13 mouse cellular contexts compared by ENCODE assay signal in genomic region chr1:120037021-120037683, GRCm38 (mm10). TPM values are rescaled to one million over a fixed set of nuclear protein-coding genes. Genes with fewer than 3 reads are reported as not detected.
A peak's percentile ranks its signal among the peaks of the same experiment; 100 is the strongest.
DNase-seq lines count a peak whose midpoint lies in the region; ATAC-seq and TF ChIP-seq lines count a peak whose summit lies in the region.
"Had no signal": no experiment of that assay in that cellular context is flagged by ENCODE, and none has a peak within 500 bp of the region (broad histone marks: within the 10 kb centered on the region; RNA-seq: fewer than 3 reads in every experiment).

No protein-coding gene starts in this region.

- no peak overlapping the region for H3K9ac ChIP-seq in heart, embryonic 13.5 days
- no peak overlapping the region for H3K9ac ChIP-seq in lung, embryonic 16.5 days (ENCODE audit: low read length)
- no peak overlapping the region for H3K9ac ChIP-seq in forebrain, postnatal 0 days
- no peak overlapping the region for H3K9ac ChIP-seq in stomach, postnatal 0 days (ENCODE audit: low read length)

- no peak for ATAC-seq in heart, embryonic 13.5 days (ENCODE audit: extremely low read depth, insufficient number of reproducible peaks, low FRiP score, low TSS enrichment)
- peak; percentile 35; the same call in 1 of the 2 replicates for ATAC-seq in lung, embryonic 16.5 days (ENCODE audit: low read depth)
- ATAC-seq in forebrain, postnatal 0 days = peak; percentile 47; the same call in 1 of the 2 replicates
- no peak for ATAC-seq in stomach, postnatal 0 days (ENCODE audit: low FRiP score, low TSS enrichment)
- ATAC-seq: CD4-positive, CD25-positive, alpha-beta regulatory T cell, adult 4 months had no signal

- peak overlapping the region; percentile 20; the same call in 1 of the 2 replicates for H3K27ac ChIP-seq in heart, embryonic 13.5 days (replicated peaks)
- no peak overlapping the region for H3K27ac ChIP-seq in lung, embryonic 16.5 days (ENCODE audit: low read length)
- no peak overlapping the region for H3K27ac ChIP-seq in forebrain, postnatal 0 days (ENCODE audit: low read depth, low read length)
- H3K27ac ChIP-seq in stomach, postnatal 0 days (replicated peaks) = no peak overlapping the region
- H3K27ac ChIP-seq: heart, adult 2 months had no signal

- no peak overlapping the region for H3K4me2 ChIP-seq in heart, embryonic 13.5 days
- no peak overlapping the region for H3K4me2 ChIP-seq in lung, embryonic 16.5 days (ENCODE audit: low read depth, low read length)
- no peak overlapping the region for H3K4me2 ChIP-seq in forebrain, postnatal 0 days (ENCODE audit: low read depth)
- no peak overlapping the region for H3K4me2 ChIP-seq in stomach, postnatal 0 days (replicated peaks; ENCODE audit: low read depth)

- 0 out of 2 replicates have a peak, but pooled peaks cover 3% of the 10 kb centered on the region for H3K27me3 ChIP-seq in heart, embryonic 13.5 days (replicated peaks)
- H3K27me3 ChIP-seq in lung, embryonic 16.5 days (ENCODE audit: control insufficient read depth, insufficient read depth, low read depth, low read length) = no peaks in the 10 kb centered on the region
- H3K27me3 ChIP-seq in forebrain, postnatal 0 days (ENCODE audit: insufficient read depth, low read length) = no peaks in the 10 kb centered on the region
- H3K27me3 ChIP-seq in stomach, postnatal 0 days (ENCODE audit: control insufficient read depth, insufficient read depth, low read length) = no peaks in the 10 kb centered on the region

- TF ChIP-seq CTCF in forebrain, postnatal 0 days (IDR thresholded peaks at IDR 0.05; ENCODE audit: low read depth) = no peak
- no peak for TF ChIP-seq CTCF in stomach, postnatal 0 days (IDR thresholded peaks at IDR 0.05; ENCODE audit: low read depth)

- peaks cover 25% of the 10 kb centered on the region for H3K4me1 ChIP-seq in heart, embryonic 13.5 days
- no peaks in the 10 kb centered on the region; the same call in 1 of the 2 replicates for H3K4me1 ChIP-seq in lung, embryonic 16.5 days (replicated peaks; ENCODE audit: control insufficient read depth, insufficient read depth, low read length)
- H3K4me1 ChIP-seq in forebrain, postnatal 0 days (ENCODE audit: insufficient read depth) = no peaks in the 10 kb centered on the region
- H3K4me1 ChIP-seq in stomach, postnatal 0 days (replicated peaks; ENCODE audit: control insufficient read depth, insufficient read depth) = no peaks in the 10 kb centered on the region

- WGBS in heart, embryonic 13.5 days = 46% methylated on average over 9 of the region's 9 CpGs
- 52% methylated on average over 9 of the region's 9 CpGs for WGBS in lung, embryonic 16.5 days
- WGBS in forebrain, postnatal 0 days = 57% methylated on average over 9 of the region's 9 CpGs
- 64% methylated on average over 9 of the region's 9 CpGs for WGBS in stomach, postnatal 0 days

- H3K36me3 ChIP-seq in heart, embryonic 13.5 days = no peaks in the 10 kb centered on the region
- H3K36me3 ChIP-seq in lung, embryonic 16.5 days (ENCODE audit: control insufficient read depth, insufficient read depth, low read length) = no peaks in the 10 kb centered on the region
- no peaks in the 10 kb centered on the region for H3K36me3 ChIP-seq in forebrain, postnatal 0 days (ENCODE audit: insufficient read depth)
- no peaks in the 10 kb centered on the region for H3K36me3 ChIP-seq in stomach, postnatal 0 days (ENCODE audit: control insufficient read depth, insufficient read depth, low read length)

- no peak for TF ChIP-seq EP300 in stomach, postnatal 0 days (optimal IDR thresholded peaks at IDR 0.05)

- H3K9me3 ChIP-seq in heart, embryonic 13.5 days = no peaks in the 10 kb centered on the region
- no peaks in the 10 kb centered on the region for H3K9me3 ChIP-seq in lung, embryonic 16.5 days (ENCODE audit: control insufficient read depth, low read length)
- H3K9me3 ChIP-seq in forebrain, postnatal 0 days (ENCODE audit: low read length) = no peaks in the 10 kb centered on the region
- H3K9me3 ChIP-seq in stomach, postnatal 0 days (ENCODE audit: control insufficient read depth, low read length) = no peaks in the 10 kb centered on the region

- H3K4me3 ChIP-seq in heart, embryonic 13.5 days = no peak overlapping the region
- H3K4me3 ChIP-seq in lung, embryonic 16.5 days (ENCODE audit: low read length) = no peak overlapping the region
- no peak overlapping the region for H3K4me3 ChIP-seq in forebrain, postnatal 0 days (ENCODE audit: low read depth, low read length)
- no peak overlapping the region for H3K4me3 ChIP-seq in stomach, postnatal 0 days (ENCODE audit: low read depth, low read length)
- H3K4me3 ChIP-seq: heart, adult 2 months had no signal

- DNase-seq in heart, adult 9 months (ENCODE audit: low spot score in 2 of 2) = no peak
- DNase-seq in lung, adult 18-20 months = no peak
- DNase-seq in forebrain, postnatal 0 days = peak; percentile 48
- DNase-seq in stomach, postnatal 0 days (ENCODE audit: low spot score) = peak; percentile 44
- DNase-seq in urinary bladder, postnatal 10 days (ENCODE audit: low spot score) = no peak
- DNase-seq in embryo, embryonic 11 days = no peak
- DNase-seq: heart, adult 2 months had no signal

RNA-seq across cellular contexts. Expression of gene Sctr, which starts 30.5 kb away (rescaled TPM):
- polyA plus RNA-seq in heart, embryonic 13.5 days (2015; fragmentation: Nextera tagmentation; extraction: Ambion mirVana) = 0.09 TPM in 2 replicates
- polyA plus RNA-seq in lung, embryonic 16.5 days (2015; fragmentation: Nextera tagmentation; extraction: Ambion mirVana) = 0.16 TPM in 1 of 2 replicates, not detected in the other
- 0.92 and 1.1 TPM in 2 replicates for total RNA-seq in forebrain, postnatal 0 days (2014; rRNA removed)
- 0.31 and 1.1 TPM in 2 replicates for polyA plus RNA-seq in forebrain, postnatal 0 days (2015; fragmentation: Nextera tagmentation; extraction: Ambion mirVana)
- polyA plus RNA-seq in stomach, postnatal 0 days (2015; fragmentation: Nextera tagmentation; extraction: Ambion mirVana) = 3.0 and 4.6 TPM in 2 replicates
- polyA plus RNA-seq: embryonic facial prominence, embryonic 11.5 days had no signal

RNA-seq across cellular contexts. Expression of gene Tmem37, which starts 36.7 kb away (rescaled TPM):
- polyA plus RNA-seq in heart, embryonic 13.5 days (2015; fragmentation: Nextera tagmentation; extraction: Ambion mirVana) = 14.7 and 16.6 TPM in 2 replicates
- 11.4 and 13.6 TPM in 2 replicates for polyA plus RNA-seq in lung, embryonic 16.5 days (2015; fragmentation: Nextera tagmentation; extraction: Ambion mirVana)
- 3.3 and 6.0 TPM in 2 replicates for total RNA-seq in forebrain, postnatal 0 days (2014; rRNA removed)
- polyA plus RNA-seq in forebrain, postnatal 0 days (2015; fragmentation: Nextera tagmentation; extraction: Ambion mirVana) = 6.8 and 9.7 TPM in 2 replicates
- 7.8 and 8.8 TPM in 2 replicates for polyA plus RNA-seq in stomach, postnatal 0 days (2015; fragmentation: Nextera tagmentation; extraction: Ambion mirVana)

RNA-seq across cellular contexts. Expression of gene Cfap221, which starts 40.1 kb away (rescaled TPM):
- polyA plus RNA-seq in heart, embryonic 13.5 days (2015; fragmentation: Nextera tagmentation; extraction: Ambion mirVana) = not detected in 2 replicates
- polyA plus RNA-seq in lung, embryonic 16.5 days (2015; fragmentation: Nextera tagmentation; extraction: Ambion mirVana) = 1.0 and 1.1 TPM in 2 replicates
- total RNA-seq in forebrain, postnatal 0 days (2014; rRNA removed) = 0.24 and 0.92 TPM in 2 replicates
- 0.28 and 1.1 TPM in 2 replicates for polyA plus RNA-seq in forebrain, postnatal 0 days (2015; fragmentation: Nextera tagmentation; extraction: Ambion mirVana)
- polyA plus RNA-seq in stomach, postnatal 0 days (2015; fragmentation: Nextera tagmentation; extraction: Ambion mirVana) = 0.07 and 0.11 TPM in 2 replicates
- total RNA-seq: adrenal gland, adult 18-20 months; heart, adult 2 months had no signal
- polyA plus RNA-seq: CD4-positive, CD25-positive, alpha-beta regulatory T cell, adult 4 months; embryonic facial prominence, embryonic 11.5 days; neural tube, embryonic 11.5 days had no signal

Comparison
In these comparisons a context has a peak if more than half of its experiments do, and no peak if none do; other contexts are left out.
1. ATAC-seq: peak in lung, embryonic 16.5 days (single experiment) and forebrain, postnatal 0 days (single experiment); none in heart, embryonic 13.5 days (single experiment) and stomach, postnatal 0 days (single experiment).
2. DNase-seq: peak in forebrain, postnatal 0 days (single experiment) and stomach, postnatal 0 days (single experiment); none in heart, adult 9 months (0 of 2), lung, adult 18-20 months (0 of 2), urinary bladder, postnatal 10 days (single experiment) and embryo, embryonic 11 days (single experiment).